Mouse (Mus musculus) left cerebral cortex, adult 8-10 months (tissue): ENCODE results near the gene Lrrc74b. TPM values are rescaled to one million over a fixed set of nuclear protein-coding genes. Genes with fewer than 3 reads are reported as not detected.
"Not testable (repeated sequence)": the region's sequence is repeated elsewhere in the genome, so short reads cannot be mapped to it uniquely, and the experiment has no call there.

Experiments
- DNase-seq, 2 experiments: peaks; one replicate each; pipeline ENCODE4 v3.0.0; 2022; ENCODE audit warnings: low spot score in 2 of 2
- total RNA-seq, 4 experiments: library from RNA; stranded (reverse); gene quantifications; 2 replicates each; pipeline ENCODE4 v1.2.4; 2022

Gene Lrrc74b
- total RNA-seq, result 1 to 10 TPM in 2 of 4 experiments, under 1 TPM in 2; 0.48 to 1.6 (median 1.2) TPM

DNA sequence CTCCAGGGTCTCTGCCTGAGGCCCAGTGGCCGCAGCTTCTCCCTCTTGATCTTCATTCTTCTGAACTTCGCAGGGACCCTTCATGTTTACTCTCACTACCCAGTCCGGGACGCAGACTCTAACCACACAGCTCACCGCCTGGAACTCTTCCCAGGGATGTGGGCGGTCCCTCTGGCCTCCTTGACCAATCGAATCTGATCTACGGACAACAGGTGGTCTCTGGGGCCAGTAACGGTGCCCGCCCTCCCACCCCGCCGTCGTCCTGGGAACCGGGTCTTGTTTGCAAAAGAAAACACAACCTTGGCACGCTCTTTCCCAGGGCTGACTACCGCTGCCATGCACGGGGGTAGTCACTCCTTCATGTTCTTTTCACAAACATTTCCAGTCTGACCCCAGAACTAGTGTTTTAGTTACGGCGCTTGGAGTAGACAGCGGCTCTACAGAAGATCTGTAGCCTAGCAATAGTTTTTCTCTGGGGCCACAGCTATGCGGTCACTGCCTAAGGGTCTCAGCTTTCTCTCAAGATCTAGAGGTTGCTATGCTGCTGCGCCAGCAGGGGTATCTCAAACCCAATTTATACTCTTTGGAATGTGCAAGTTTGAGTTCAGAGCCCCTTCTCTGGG lies at the start of gene Lrrc74b:
Lrrc74b (minus strand) TSS at position 120 of the 623 bp plus-strand sequence.
- DNase-seq, result peak in 1 of 2 experiments; percentile 48

DNA sequence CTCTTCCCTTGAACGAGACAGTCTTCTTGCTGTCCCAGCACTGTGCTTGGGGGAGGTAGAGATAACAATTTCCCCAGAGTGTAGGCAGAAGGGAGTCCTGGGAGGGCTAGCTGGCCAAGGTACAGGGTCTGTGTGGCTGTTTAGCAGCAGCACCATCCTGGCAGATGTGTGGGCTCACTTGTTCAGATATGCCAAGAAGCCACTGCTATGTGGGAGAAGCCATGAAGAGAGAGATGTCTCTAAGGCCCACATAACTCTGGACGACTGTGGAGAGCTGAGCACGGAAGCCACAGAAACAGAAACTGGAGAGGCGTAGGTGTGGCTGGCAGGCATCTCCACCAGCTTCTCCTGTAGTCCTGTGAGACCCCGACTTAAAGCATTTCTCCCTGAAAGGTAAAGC lies 44.6 kb upstream of the Lrrc74b start:
- peak in 1 of 2 experiments; percentile 40 for DNase-seq

DNA sequence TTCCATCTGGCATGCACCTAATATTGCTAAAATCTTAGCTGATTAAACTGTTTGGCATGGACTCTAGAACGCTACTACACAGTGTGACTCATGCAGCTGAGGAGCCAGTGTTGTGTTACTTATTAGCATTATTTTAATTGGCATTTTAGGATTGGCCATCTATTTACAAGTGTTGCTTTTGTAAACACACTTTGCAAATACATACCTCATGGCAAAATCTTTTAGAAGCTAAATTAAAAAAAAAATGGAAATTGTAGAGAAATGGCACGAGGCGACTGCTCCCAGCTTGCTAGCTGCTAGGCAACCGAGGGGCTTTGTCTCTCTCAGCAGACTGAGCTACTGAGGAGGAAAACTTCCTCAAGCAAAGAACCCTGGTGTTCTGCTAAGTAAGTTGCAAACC lies 43.9 kb upstream of the Lrrc74b start:
- no peak for DNase-seq

DNA sequence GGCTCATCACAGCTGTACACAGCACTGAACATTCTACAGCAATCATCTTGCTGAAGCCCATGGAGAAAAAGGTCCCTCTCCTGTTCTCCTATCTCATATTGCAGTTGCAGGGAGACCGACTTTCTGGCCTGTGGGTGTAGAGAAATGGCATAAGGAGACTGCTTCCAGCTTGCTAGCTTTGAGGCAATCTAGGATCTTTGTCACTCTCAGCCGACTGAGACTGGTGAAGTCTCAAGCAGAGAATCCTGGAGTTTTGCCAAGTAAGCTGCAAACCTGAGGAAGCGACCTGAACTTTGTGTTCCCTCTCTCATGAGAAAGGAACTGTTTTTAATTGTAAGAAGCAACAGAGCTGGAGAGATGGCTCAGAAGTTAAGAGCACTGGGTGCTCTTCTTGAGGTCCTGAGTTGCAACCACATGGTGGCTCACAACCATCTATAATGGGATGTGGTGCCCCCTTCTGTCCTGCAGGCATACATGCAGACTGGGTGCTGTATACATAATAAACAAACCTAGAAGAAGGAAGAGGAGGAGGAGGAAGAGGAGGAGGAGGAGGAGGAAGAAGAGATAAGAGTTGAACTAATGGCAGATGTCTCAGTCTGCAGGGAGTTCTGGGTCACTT lies 40.0 kb upstream of the Lrrc74b start:
- no peak for DNase-seq

DNA sequence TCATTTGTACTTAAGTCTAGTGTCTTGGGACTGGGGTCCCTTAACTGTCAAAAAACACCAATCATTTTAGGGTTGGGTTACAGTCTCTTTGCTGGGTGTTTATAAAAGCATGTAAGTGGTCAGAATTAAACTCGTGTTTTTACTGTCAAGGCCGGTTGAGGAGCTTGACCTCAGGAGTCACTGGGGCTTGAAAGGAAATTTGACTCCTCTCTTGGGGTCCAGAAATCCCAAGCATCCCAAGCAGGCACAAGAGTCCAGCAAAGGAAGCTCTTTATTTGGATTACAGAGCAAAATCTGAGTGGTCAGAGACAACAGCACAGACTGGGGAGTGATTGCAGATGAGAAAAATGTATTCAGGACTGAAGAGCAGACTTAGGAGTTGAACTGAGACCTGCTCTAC lies 29.7 kb upstream of the Lrrc74b start:
- DNase-seq, result no peak

GRCm38 (mm10) chr16:17584555-17584954 lies 23.5 kb upstream of the Lrrc74b start:
- no peak for DNase-seq

DNA sequence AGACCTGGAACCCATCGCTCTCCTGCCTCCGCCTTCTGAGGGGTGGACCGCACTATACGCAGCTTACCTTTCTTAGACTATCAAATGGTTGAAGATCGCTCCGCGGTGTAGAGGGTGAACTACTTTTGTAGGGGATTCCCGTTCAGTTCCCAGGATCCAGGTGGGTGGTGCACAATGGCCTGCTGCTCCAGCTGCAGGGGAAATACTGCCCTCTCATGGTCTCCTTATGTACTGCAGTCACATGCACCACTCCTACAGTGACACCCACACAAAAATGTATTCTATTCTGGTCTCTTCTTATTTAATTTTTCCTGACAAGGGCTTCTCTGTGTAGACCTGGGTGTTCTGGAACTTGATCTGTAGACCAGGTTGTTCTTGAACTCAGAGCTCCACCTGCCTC lies 22.0 kb upstream of the Lrrc74b start, which contains the start of gene Slc7a4:
Slc7a4 (minus strand) TSS at position 151 of the 400 bp plus-strand sequence.
- no peak for DNase-seq

GRCm38 (mm10) chr16:17576825-17577215 lies 15.8 kb upstream of the Lrrc74b start:
- no peak for DNase-seq

DNA sequence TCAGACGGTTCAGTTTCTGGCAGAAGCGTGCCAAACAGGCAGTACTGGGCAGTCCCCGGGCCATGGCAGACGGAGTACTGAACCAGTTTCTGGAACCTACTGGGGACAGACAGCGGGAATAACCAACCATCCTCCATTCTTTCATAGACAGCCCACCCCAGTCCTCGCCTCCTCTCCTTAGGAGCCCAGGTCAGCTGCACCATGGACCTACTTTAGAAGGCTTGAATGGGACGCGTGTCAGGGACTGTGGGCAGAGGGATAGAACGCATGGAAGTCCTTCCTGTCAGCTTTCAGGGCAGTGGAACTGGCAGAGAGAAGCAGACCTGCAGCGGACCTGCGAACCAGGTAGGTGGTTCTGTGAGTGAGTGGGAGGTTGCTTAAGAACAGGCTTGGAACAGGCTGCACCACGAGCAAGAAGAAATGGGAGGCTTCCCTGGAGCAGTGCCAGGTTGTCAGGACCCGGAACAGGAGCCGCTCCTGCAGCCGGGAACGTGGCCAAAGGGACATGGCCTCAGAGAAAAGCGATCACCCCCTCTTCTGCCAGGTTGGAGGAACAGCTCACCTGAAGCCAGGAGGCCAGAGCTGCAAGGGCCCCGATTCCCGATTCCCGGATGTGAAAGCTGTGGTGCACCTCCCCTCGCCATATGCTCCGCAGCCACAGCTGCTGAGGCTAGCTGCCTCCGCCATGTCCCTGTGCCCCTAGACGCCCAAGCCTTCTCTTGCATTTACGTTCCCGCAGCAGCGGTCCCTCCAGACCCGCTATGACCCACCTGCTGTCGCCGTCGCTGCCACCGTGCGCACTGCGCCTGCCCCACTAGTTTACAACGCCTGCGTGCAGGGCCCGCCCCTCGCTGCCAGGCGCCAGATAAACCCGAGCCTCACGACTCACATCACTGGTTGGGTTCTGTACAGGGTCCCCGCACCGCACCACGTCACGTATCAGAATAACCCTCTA lies 15.1 kb upstream of the Lrrc74b start:
- peak; percentile 65 to 73 for DNase-seq

GRCm38 (mm10) chr16:17566186-17566585 lies 5.1 kb upstream of the Lrrc74b start:
- no peak for DNase-seq

DNA sequence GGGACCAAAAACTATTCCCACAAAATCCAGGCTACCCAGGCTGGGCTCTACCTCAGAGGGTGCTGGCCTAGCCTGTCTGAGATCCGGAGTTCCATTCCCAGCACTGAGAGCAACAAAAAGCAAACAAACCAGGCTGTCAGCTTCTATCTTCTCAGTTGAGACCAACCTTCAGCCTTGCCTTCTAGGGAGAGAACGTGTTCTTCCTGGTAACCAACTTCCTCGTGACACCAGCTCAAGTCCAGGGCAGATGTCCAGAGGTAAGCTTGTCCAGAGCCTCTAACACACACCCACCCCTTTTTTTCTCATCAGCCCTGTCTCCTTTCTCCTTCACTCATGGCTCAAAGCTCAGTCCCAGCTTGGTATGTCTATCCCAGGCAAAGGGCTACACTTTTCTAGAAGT lies 3.7 kb upstream of the Lrrc74b start:
- DNase-seq, result no peak

DNA sequence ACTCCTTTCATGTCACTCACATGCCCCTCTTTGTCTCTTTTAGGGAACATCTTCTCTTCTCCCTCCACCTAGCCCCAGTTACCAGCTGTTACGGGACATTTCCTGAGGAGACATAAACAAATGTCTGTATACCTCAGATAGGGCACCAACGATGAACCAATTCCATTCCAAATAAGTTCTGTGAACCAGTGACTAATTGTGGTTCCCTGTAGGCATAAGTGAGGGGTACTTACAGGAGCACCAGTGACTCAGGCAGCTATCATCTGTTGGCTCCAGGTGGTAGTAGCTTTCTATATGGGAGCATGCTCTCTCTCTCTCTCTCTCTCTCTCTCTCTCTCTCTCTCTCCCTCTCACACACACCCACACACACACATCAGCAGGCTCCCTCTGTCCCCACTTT lies 3.2 kb upstream of the Lrrc74b start:
- peak in 1 of 2 experiments; percentile 69 for DNase-seq

GRCm38 (mm10) chr16:17563580-17563979 lies 2.5 kb upstream of the Lrrc74b start:
- no peak for DNase-seq

- peak in 1 of 2 experiments; percentile 61 for DNase-seq
Measured at GRCm38 (mm10) chr16:17561751-17562208, 733 bp upstream of the Lrrc74b start, which contains the start of gene P2rx6. Gene P2rx6 (plus strand): TSS chr16:17561885.

GRCm38 (mm10) chr16:17559396-17560027 lies 1.5 kb downstream of the Lrrc74b start:
- DNase-seq, result no peak

GRCm38 (mm10) chr16:17558811-17559210 lies 2.2 kb downstream of the Lrrc74b start:
- DNase-seq, result peak in 1 of 2 experiments; percentile 4

DNA sequence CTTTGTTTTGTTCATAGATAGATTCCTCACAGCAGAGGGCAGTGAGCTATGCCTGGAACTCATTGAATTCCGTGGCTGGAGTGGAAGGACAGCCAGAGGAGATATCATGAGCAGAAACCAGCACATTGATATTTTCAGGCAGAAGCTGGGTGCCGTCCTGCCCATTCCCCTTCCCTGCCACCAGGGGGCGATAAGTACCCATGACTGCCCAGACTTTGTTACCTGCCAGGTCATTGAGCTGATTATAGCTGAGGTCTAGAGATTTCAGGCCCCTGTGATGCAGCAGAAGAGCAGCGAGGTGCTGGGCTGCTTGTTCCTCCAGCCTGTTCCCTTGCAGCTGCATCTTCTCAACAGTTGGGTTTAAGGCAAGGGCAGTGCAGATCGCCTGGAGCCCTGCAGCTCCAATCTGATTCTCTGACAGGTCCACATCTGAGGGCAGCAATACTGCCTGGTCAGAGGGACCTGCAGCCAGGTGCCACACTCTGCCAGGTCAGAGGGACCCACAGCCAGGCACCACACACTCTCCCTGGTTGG lies 3.0 kb downstream of the Lrrc74b start:
- no peak for DNase-seq

DNA sequence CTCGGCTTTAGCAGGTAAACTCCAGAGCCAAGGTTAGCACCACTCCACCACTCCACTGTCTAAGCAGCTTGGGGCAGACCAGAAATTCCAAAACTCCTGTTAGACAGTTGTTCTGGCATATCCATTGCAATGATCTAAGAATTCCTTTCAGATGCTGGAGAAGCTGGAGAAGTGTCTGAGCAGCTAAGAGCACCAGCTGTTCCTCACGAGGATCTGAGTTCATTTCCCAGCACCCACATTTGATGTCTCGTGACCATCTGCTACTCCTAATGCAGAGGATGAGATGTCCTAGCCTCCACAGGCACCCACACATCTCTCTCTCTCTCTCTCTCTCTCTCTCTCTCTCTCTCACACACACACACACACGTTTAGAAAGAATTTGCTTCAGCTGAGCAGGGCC lies 4.1 kb downstream of the Lrrc74b start:
- no peak for DNase-seq

GRCm38 (mm10) chr16:17556180-17556579 lies 4.9 kb downstream of the Lrrc74b start:
- no peak for DNase-seq

DNA sequence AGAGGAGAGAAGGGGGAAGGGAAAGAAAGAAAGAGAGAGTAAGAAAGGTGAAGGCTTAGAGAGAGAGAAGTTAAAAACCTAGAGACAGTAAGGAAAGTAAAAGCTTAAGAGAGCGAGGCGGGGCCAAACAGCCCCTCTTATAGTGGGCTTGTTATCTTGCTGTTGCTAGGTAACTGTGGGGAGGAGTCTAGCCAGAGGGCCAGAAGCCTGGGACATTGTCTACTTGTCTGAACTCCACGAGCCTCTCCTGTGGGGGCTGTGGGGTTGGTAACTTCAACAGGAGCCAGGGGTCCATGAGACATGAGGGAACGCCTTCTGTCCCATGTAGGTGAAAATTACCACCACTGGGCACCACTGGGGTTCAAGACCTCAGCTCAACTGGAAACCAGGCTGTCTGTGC lies 6.3 kb downstream of the Lrrc74b start:
- not testable (repeated sequence) for DNase-seq
